Mouse (Mus musculus) liver, embryonic 14.5 days (tissue): ENCODE measurements around the gene Retnla.

Source experiments
- CTCF ChIP-seq: IDR thresholded peaks from 2 replicates; pipeline ENCODE4 v1.5.1; 2016; ENCODE audit warnings: antibody characterized with exemption, low read depth, control low read depth
- EP300 ChIP-seq: IDR thresholded peaks from 2 replicates; pipeline ENCODE4 v1.6.1; 2016; ENCODE audit warnings: antibody characterized with exemption, low read depth

- no peak for TF ChIP-seq CTCF
- no peak for TF ChIP-seq EP300
Measured at GRCm38 (mm10) chr16:48869671-48870070, 27.3 kb downstream of the Retnla start.
